Mouse (Mus musculus): Measurements from ENCODE around the gene 2210408I21Rik. TPM values are rescaled to one million over a fixed set of nuclear protein-coding genes. Genes with fewer than 3 reads are reported as not detected.

2210408I21Rik gene
- total and polyA plus RNA-seq, 2 experiments from 2014 or later, result 9.9 to 15.8 TPM

- no peak overlapping the region for H3K9ac ChIP-seq (replicated peaks; ENCODE audit: low read length, poor library complexity, severe bottlenecking)
- DNase-seq (ENCODE audit: low spot score) (no peak), ATAC-seq (ENCODE audit: low FRiP score) (no peak)
- no peaks in the 10 kb centered on the region for H3K9me3 ChIP-seq (ENCODE audit: low read length)
- no peak overlapping the region for H3K4me3 ChIP-seq (ENCODE audit: low read depth, low read length)
- no peaks in the 10 kb centered on the region for H3K4me1 ChIP-seq (ENCODE audit: insufficient read depth, low read length)
- H3K27me3 ChIP-seq (ENCODE audit: insufficient read depth, low read length), result no peaks in the 10 kb centered on the region
- WGBS, result 43% methylated on average over 4 of the region's 4 CpGs
- no peak for TF ChIP-seq CTCF (IDR thresholded peaks at IDR 0.05)
- no peak overlapping the region for H3K4me2 ChIP-seq (ENCODE audit: low read depth, low read length, poor library complexity, severe bottlenecking)
- H3K27ac ChIP-seq (ENCODE audit: low read depth, low read length), result no peak overlapping the region
- no peaks in the 10 kb centered on the region for H3K36me3 ChIP-seq (ENCODE audit: insufficient read depth, low read length)
Observed at GRCm38 (mm10) chr13:77476420-77476819, 341.1 kb downstream of the 2210408I21Rik start.

- 27% methylated on average over 6 of the region's 6 CpGs for WGBS
- Histone ChIP-seq H3K27me3 (ENCODE audit: insufficient read depth, low read length) (no peaks in the 10 kb centered on the region), H3K27ac (ENCODE audit: low read depth, low read length) (no peak overlapping the region), H3K4me1 (ENCODE audit: insufficient read depth, low read length) (no peaks in the 10 kb centered on the region), H3K36me3 (ENCODE audit: insufficient read depth, low read length) (no peaks in the 10 kb centered on the region), H3K4me3 (ENCODE audit: low read depth, low read length) (no peak overlapping the region), H3K9me3 (ENCODE audit: low read length) (no peaks in the 10 kb centered on the region), H3K4me2 (ENCODE audit: low read depth, low read length, poor library complexity, severe bottlenecking) (no peak overlapping the region), H3K9ac (replicated peaks; ENCODE audit: low read length, poor library complexity, severe bottlenecking) (no peak overlapping the region)
- ATAC-seq (ENCODE audit: low FRiP score) (no peak), DNase-seq (ENCODE audit: low spot score) (no peak)
- no peak for TF ChIP-seq CTCF (IDR thresholded peaks at IDR 0.05)
Observed at GRCm38 (mm10) chr13:77478425-77479119, 343.2 kb downstream of the 2210408I21Rik start.

- no peaks in the 10 kb centered on the region for H3K27me3 ChIP-seq (ENCODE audit: insufficient read depth, low read length)
- TF ChIP-seq CTCF (IDR thresholded peaks at IDR 0.05), result no peak
- no peak for ATAC-seq (ENCODE audit: low FRiP score)
- no peak overlapping the region for H3K9ac ChIP-seq (replicated peaks; ENCODE audit: low read length, poor library complexity, severe bottlenecking)
- no peaks in the 10 kb centered on the region for H3K4me1 ChIP-seq (ENCODE audit: insufficient read depth, low read length)
- H3K4me3 ChIP-seq (ENCODE audit: low read depth, low read length), result no peak overlapping the region
- DNase-seq (ENCODE audit: low spot score), result peak; percentile 9
- H3K27ac ChIP-seq (ENCODE audit: low read depth, low read length), result no peak overlapping the region
- no peaks in the 10 kb centered on the region for H3K36me3 ChIP-seq (ENCODE audit: insufficient read depth, low read length)
- H3K4me2 ChIP-seq (ENCODE audit: low read depth, low read length, poor library complexity, severe bottlenecking), result no peak overlapping the region
- no peaks in the 10 kb centered on the region for H3K9me3 ChIP-seq (ENCODE audit: low read length)
- 37% methylated on average over 3 of the region's 3 CpGs for WGBS
Observed at GRCm38 (mm10) chr13:77489938-77490651, 354.8 kb downstream of the 2210408I21Rik start.

- Histone ChIP-seq H3K4me1 (ENCODE audit: insufficient read depth, low read length) (no peaks in the 10 kb centered on the region), H3K27ac (ENCODE audit: low read depth, low read length) (no peak overlapping the region), H3K9me3 (ENCODE audit: low read length) (no peaks in the 10 kb centered on the region), H3K36me3 (ENCODE audit: insufficient read depth, low read length) (no peaks in the 10 kb centered on the region), H3K4me3 (ENCODE audit: low read depth, low read length) (no peak overlapping the region), H3K4me2 (ENCODE audit: low read depth, low read length, poor library complexity, severe bottlenecking) (no peak overlapping the region), H3K27me3 (ENCODE audit: insufficient read depth, low read length) (no peaks in the 10 kb centered on the region), H3K9ac (replicated peaks; ENCODE audit: low read length, poor library complexity, severe bottlenecking) (no peak overlapping the region)
- 89% methylated on average over 1 of the region's 1 CpGs for WGBS
- ATAC-seq (ENCODE audit: low FRiP score) (no peak), DNase-seq (ENCODE audit: low spot score) (no peak)
- no peak for TF ChIP-seq CTCF (IDR thresholded peaks at IDR 0.05)
Observed at GRCm38 (mm10) chr13:77514046-77514445, 378.7 kb downstream of the 2210408I21Rik start.

GRCm38 (mm10) chr13:77528960-77529699 lies 393.8 kb downstream of the 2210408I21Rik start:
- ATAC-seq (ENCODE audit: low FRiP score) (no peak), DNase-seq (ENCODE audit: low spot score) (peak; percentile 16)
- H3K4me1 ChIP-seq (ENCODE audit: insufficient read depth, low read length), result no peaks in the 10 kb centered on the region
- H3K36me3 ChIP-seq (ENCODE audit: insufficient read depth, low read length), result no peaks in the 10 kb centered on the region
- H3K27me3 ChIP-seq (ENCODE audit: insufficient read depth, low read length), result no peaks in the 10 kb centered on the region
- no peak overlapping the region for H3K27ac ChIP-seq (ENCODE audit: low read depth, low read length)
- no peak overlapping the region for H3K9ac ChIP-seq (replicated peaks; ENCODE audit: low read length, poor library complexity, severe bottlenecking)
- 44% methylated on average over 8 of the region's 8 CpGs for WGBS
- no peak for TF ChIP-seq CTCF (IDR thresholded peaks at IDR 0.05)
- no peak overlapping the region for H3K4me2 ChIP-seq (ENCODE audit: low read depth, low read length, poor library complexity, severe bottlenecking)
- H3K9me3 ChIP-seq (ENCODE audit: low read length), result no peaks in the 10 kb centered on the region
- H3K4me3 ChIP-seq (ENCODE audit: low read depth, low read length), result no peak overlapping the region

GRCm38 (mm10) chr13:77529760-77530159 lies 394.4 kb downstream of the 2210408I21Rik start:
- Histone ChIP-seq H3K27ac (ENCODE audit: low read depth, low read length) (no peak overlapping the region), H3K4me2 (ENCODE audit: low read depth, low read length, poor library complexity, severe bottlenecking) (no peak overlapping the region), H3K27me3 (ENCODE audit: insufficient read depth, low read length) (no peaks in the 10 kb centered on the region), H3K4me1 (ENCODE audit: insufficient read depth, low read length) (no peaks in the 10 kb centered on the region), H3K9me3 (ENCODE audit: low read length) (no peaks in the 10 kb centered on the region), H3K9ac (replicated peaks; ENCODE audit: low read length, poor library complexity, severe bottlenecking) (no peak overlapping the region), H3K4me3 (ENCODE audit: low read depth, low read length) (no peak overlapping the region), H3K36me3 (ENCODE audit: insufficient read depth, low read length) (no peaks in the 10 kb centered on the region)
- ATAC-seq (ENCODE audit: low FRiP score), result no peak
- DNase-seq (ENCODE audit: low spot score), result no peak
- TF ChIP-seq CTCF (IDR thresholded peaks at IDR 0.05), result no peak

Data from midbrain, postnatal 0 days (tissue).